Mouse (Mus musculus) ES-E14 (cell line): ENCODE measurements at regions not wholly inside any gene's neighbourhood (a gene's known extent, or its start where the extent isn't known, plus 50 kb on each side); places are given as distances from the start of the nearest gene placed in this dataset.
"Not testable (repeated sequence)": the region's sequence is repeated elsewhere in the genome, so short reads cannot be mapped to it uniquely, and the experiment has no call there.

Experiments
- HCFC1 ChIP-seq: IDR thresholded peaks from 2 replicates; pipeline ENCODE4 v1.6.1; 2012; ENCODE audit warnings: low read length, inconsistent platforms, borderline replicate concordance; ENCODE audit not compliant: insufficient read depth
- MAFK ChIP-seq: IDR thresholded peaks from 2 replicates; pipeline ENCODE4 v1.6.1; 2014; ENCODE audit warnings: mild to moderate bottlenecking, low read depth, low read length, inconsistent platforms; ENCODE audit not compliant: insufficient read depth
- ZNF384 ChIP-seq: IDR thresholded peaks from 2 replicates; pipeline ENCODE4 v1.6.1; 2012; ENCODE audit warnings: low read depth, low read length, inconsistent platforms

DNA sequence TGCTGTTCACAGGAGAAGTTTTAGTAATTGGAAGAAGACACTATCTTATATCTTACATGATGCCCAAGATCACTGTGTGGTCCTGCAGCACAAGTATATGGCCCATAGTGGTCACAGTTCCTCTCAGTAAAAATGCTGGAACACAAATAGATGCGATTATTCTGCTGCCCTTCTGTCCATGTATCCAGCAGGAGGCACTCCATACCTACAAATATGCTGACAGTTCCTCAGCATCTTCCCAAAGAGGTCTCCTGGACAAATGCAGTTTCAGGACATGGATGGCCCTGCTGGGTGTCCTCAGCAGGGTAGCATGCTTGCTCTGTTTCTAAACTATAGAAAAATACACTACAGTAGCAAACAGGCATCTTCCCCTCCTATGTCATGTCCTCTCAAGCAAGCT is 52.4 kb upstream of the Gm7358 start:
- not testable (repeated sequence) for TF ChIP-seq ZNF384, MAFK, HCFC1
